Mouse (Mus musculus): ENCODE data around the gene Rxylt1. TPM values are rescaled to one million over a fixed set of nuclear protein-coding genes. Genes with fewer than 3 reads are reported as not detected.

The Rxylt1 gene
- polyA plus RNA-seq, 1 experiment from 2014 or later: 37.7 TPM

GRCm38 (mm10) chr10:122038554-122038953 is 58.6 kb downstream of the Rxylt1 start:
- peaks cover 14% of the 10 kb centered on the region for H3K4me1 ChIP-seq
- 68% methylated on average over 3 of the region's 3 CpGs for WGBS
- H3K9me3 ChIP-seq: peaks cover 5% of the 10 kb centered on the region; the same call in 1 of the 2 replicates
- no peak overlapping the region for H3K4me3 ChIP-seq
- H3K36me3 ChIP-seq (replicated peaks): peaks cover 33% of the 10 kb centered on the region
- H3K27ac ChIP-seq (replicated peaks): no peak overlapping the region
- no peak for DNase-seq (ENCODE audit: low spot score)
- H3K27me3 ChIP-seq (replicated peaks; ENCODE audit: low read depth, poor library complexity, severe bottlenecking): no peaks in the 10 kb centered on the region

- Histone ChIP-seq H3K4me1 (peaks cover 11% of the 10 kb centered on the region), H3K9me3 (no peaks in the 10 kb centered on the region), H3K27me3 (replicated peaks; ENCODE audit: low read depth, poor library complexity, severe bottlenecking) (no peaks in the 10 kb centered on the region), H3K36me3 (replicated peaks) (peaks cover 19% of the 10 kb centered on the region), H3K27ac (replicated peaks) (no peak overlapping the region), H3K4me3 (no peak overlapping the region)
- 80% methylated on average over 5 of the region's 5 CpGs for WGBS
- no peak for DNase-seq (ENCODE audit: low spot score)
Measured at GRCm38 (mm10) chr10:122033271-122033670, 63.9 kb downstream of the Rxylt1 start.

GRCm38 (mm10) chr10:122030420-122030819 is 66.8 kb downstream of the Rxylt1 start:
- no peak overlapping the region for H3K27ac ChIP-seq (replicated peaks)
- DNase-seq (ENCODE audit: low spot score): no peak
- no peaks in the 10 kb centered on the region for H3K9me3 ChIP-seq
- peaks cover 11% of the 10 kb centered on the region for H3K4me1 ChIP-seq
- no peaks in the 10 kb centered on the region for H3K36me3 ChIP-seq (replicated peaks)
- H3K4me3 ChIP-seq: no peak overlapping the region
- WGBS: 86% methylated on average over 5 of the region's 5 CpGs
- H3K27me3 ChIP-seq (replicated peaks; ENCODE audit: low read depth, poor library complexity, severe bottlenecking): no peaks in the 10 kb centered on the region

GRCm38 (mm10) chr10:122029738-122030137 is 67.4 kb downstream of the Rxylt1 start:
- Histone ChIP-seq H3K27ac (replicated peaks) (no peak overlapping the region), H3K9me3 (no peaks in the 10 kb centered on the region), H3K4me3 (no peak overlapping the region), H3K4me1 (peaks cover 11% of the 10 kb centered on the region), H3K27me3 (replicated peaks; ENCODE audit: low read depth, poor library complexity, severe bottlenecking) (no peaks in the 10 kb centered on the region), H3K36me3 (replicated peaks) (no peaks in the 10 kb centered on the region; the same call in 1 of the 2 replicates)
- WGBS: 89% methylated on average over 7 of the region's 7 CpGs
- DNase-seq (ENCODE audit: low spot score): no peak

Other genes with a start within 250 kb of the Rxylt1 start
- gene Srgap1, start 50.1 kb downstream of the Rxylt1 start, polyA plus RNA-seq (2016; fragmentation: Nextera tagmentation; extraction: Ambion mirVana): 7.4 and 9.4 TPM in 2 replicates